Mouse (Mus musculus) liver, embryonic 16.5 days (tissue): Measurements from ENCODE around the gene Trhr2. TPM values are rescaled to one million over a fixed set of nuclear protein-coding genes. Genes with fewer than 3 reads are reported as not detected.

ENCODE experiments used
- ATAC-seq: fragments of 200-750 bp; cut with Nextera tagmentation; 2 replicates; pipeline ENCODE4 v1.8.0; 2017; ENCODE audit warnings: low read depth, mild to moderate bottlenecking, moderate number of reproducible peaks, moderate library complexity
- H3K27ac ChIP-seq: fragments of 300-500 bp; sonication (generic); 2 replicates; pipeline ENCODE4 v1.5.1; 2014; ENCODE audit warnings: mild to moderate bottlenecking, low read length
- H3K27me3 ChIP-seq: fragments of 300-500 bp; sonication (generic); 2 replicates; pipeline ENCODE4 v1.6.1; 2014; ENCODE audit warnings: low read depth, low read length, mixed read lengths; ENCODE audit not compliant: control insufficient read depth, insufficient read depth
- H3K36me3 ChIP-seq: fragments of 300-500 bp; sonication (generic); 2 replicates; pipeline ENCODE4 v1.6.1; 2014; ENCODE audit warnings: mild to moderate bottlenecking; ENCODE audit not compliant: control insufficient read depth, insufficient read depth
- H3K4me1 ChIP-seq: fragments of 300-500 bp; sonication (generic); 2 replicates; pipeline ENCODE4 v1.6.1; 2014; ENCODE audit warnings: low read depth, low read length, mixed read lengths; ENCODE audit not compliant: control insufficient read depth
- H3K4me2 ChIP-seq: fragments of 300-500 bp; sonication (generic); 2 replicates; pipeline ENCODE4 v1.6.1; 2014; ENCODE audit warnings: low read depth, low read length, mixed read lengths
- H3K4me3 ChIP-seq: fragments of 300-500 bp; sonication (generic); 2 replicates; pipeline ENCODE4 v1.5.1; 2014; ENCODE audit warnings: low read depth, mild to moderate bottlenecking, low read length
- H3K9ac ChIP-seq: fragments of 300-500 bp; sonication (generic); 2 replicates; pipeline ENCODE4 v1.6.1; 2014; ENCODE audit warnings: low read depth, low read length
- H3K9me3 ChIP-seq: fragments of 300-500 bp; sonication (generic); replicated peaks from 2 replicates; pipeline ENCODE4 v1.6.1; 2016; ENCODE audit warnings: low read length; ENCODE audit not compliant: control insufficient read depth
- WGBS: fragments of 180-500 bp; shearing (Covaris S2); extraction: QIAGEN DNeasy Blood & Tissue Kit; methylation state at CpG from one replicate; pipeline ENCODE4 v1.1.7; 2014; ENCODE audit not compliant: insufficient replicate concordance; 5-methylcytosine and 5-hydroxymethylcytosine counted together
- polyA plus RNA-seq: library from polyadenylated mRNA; unstranded; fragments of >200 nt; fragmentation: Nextera tagmentation; extraction: Ambion mirVana; gene quantifications from 2 replicates; pipeline ENCODE4 v1.2.1, GENCODE M21; 2015

Gene Trhr2
- polyA plus RNA-seq, 1 experiment from 2014 or later: not detected

- no peaks in the 10 kb centered on the region; the same call in none of the 2 replicates for H3K27me3 ChIP-seq
- no peak overlapping the region for H3K9ac ChIP-seq
- no peak for ATAC-seq
- no peak overlapping the region for H3K4me3 ChIP-seq
- no peak overlapping the region for H3K27ac ChIP-seq
- peaks cover 30% of the 10 kb centered on the region for H3K36me3 ChIP-seq
- H3K4me2 ChIP-seq: no peak overlapping the region
- H3K9me3 ChIP-seq: peaks cover 13% of the 10 kb centered on the region
- WGBS: 82% methylated on average over 3 of the region's 3 CpGs
- H3K4me1 ChIP-seq: peaks cover 38% of the 10 kb centered on the region
Measured at GRCm38 (mm10) chr8:122340761-122341160, 19.8 kb downstream of the Trhr2 start.

- Histone ChIP-seq H3K9ac (no peak overlapping the region), H3K27ac (no peak overlapping the region), H3K27me3 (no peaks in the 10 kb centered on the region; the same call in none of the 2 replicates), H3K4me2 (no peak overlapping the region), H3K4me3 (no peak overlapping the region), H3K4me1 (peaks cover 20% of the 10 kb centered on the region), H3K9me3 (peaks cover 30% of the 10 kb centered on the region), H3K36me3 (peaks cover 49% of the 10 kb centered on the region)
- 81% methylated on average over 6 of the region's 6 CpGs for WGBS
- ATAC-seq: no peak
Measured at GRCm38 (mm10) chr8:122338852-122339251, 21.7 kb downstream of the Trhr2 start.

GRCm38 (mm10) chr8:122336251-122336910 lies 24.2 kb downstream of the Trhr2 start:
- no peak overlapping the region for H3K27ac ChIP-seq
- H3K36me3 ChIP-seq: peaks cover 70% of the 10 kb centered on the region
- H3K27me3 ChIP-seq: no peaks in the 10 kb centered on the region
- peak overlapping the region; percentile 1; the same call in 1 of the 2 replicates for H3K4me2 ChIP-seq
- no peak overlapping the region for H3K9ac ChIP-seq
- WGBS: 77% methylated on average over 78 of the region's 81 CpGs
- H3K4me1 ChIP-seq: peaks cover 14% of the 10 kb centered on the region
- H3K4me3 ChIP-seq: peak overlapping the region; percentile 21; the same call in 1 of the 2 replicates
- peaks cover 32% of the 10 kb centered on the region for H3K9me3 ChIP-seq
- no peak for ATAC-seq

GRCm38 (mm10) chr8:122335638-122336250 lies 24.8 kb downstream of the Trhr2 start:
- Histone ChIP-seq H3K27me3 (no peaks in the 10 kb centered on the region), H3K4me2 (peak overlapping the region; percentile 1; the same call in 1 of the 2 replicates), H3K4me3 (peak overlapping the region; percentile 21; the same call in 1 of the 2 replicates), H3K9me3 (peaks cover 32% of the 10 kb centered on the region), H3K27ac (no peak overlapping the region), H3K4me1 (peaks cover 21% of the 10 kb centered on the region), H3K36me3 (peaks cover 74% of the 10 kb centered on the region), H3K9ac (no peak overlapping the region)
- no peak for ATAC-seq
- 82% methylated on average over 57 of the region's 57 CpGs for WGBS

- Histone ChIP-seq H3K4me2 (no peak overlapping the region), H3K9me3 (peaks cover 32% of the 10 kb centered on the region), H3K4me3 (no peak overlapping the region), H3K27me3 (no peaks in the 10 kb centered on the region), H3K9ac (no peak overlapping the region), H3K27ac (no peak overlapping the region), H3K4me1 (peaks cover 29% of the 10 kb centered on the region), H3K36me3 (peaks cover 74% of the 10 kb centered on the region)
- WGBS: 95% methylated on average over 13 of the region's 13 CpGs
- no peak for ATAC-seq
Measured at GRCm38 (mm10) chr8:122334791-122335490, 25.6 kb downstream of the Trhr2 start.

GRCm38 (mm10) chr8:122333531-122333930 lies 27.0 kb downstream of the Trhr2 start:
- H3K36me3 ChIP-seq: peaks cover 74% of the 10 kb centered on the region
- H3K27me3 ChIP-seq: no peaks in the 10 kb centered on the region
- peaks cover 32% of the 10 kb centered on the region for H3K9me3 ChIP-seq
- no peak for ATAC-seq
- H3K27ac ChIP-seq: no peak overlapping the region
- no peak overlapping the region for H3K9ac ChIP-seq
- no peak overlapping the region for H3K4me3 ChIP-seq
- no peak overlapping the region for H3K4me2 ChIP-seq
- peaks cover 43% of the 10 kb centered on the region for H3K4me1 ChIP-seq
- 80% methylated on average over 7 of the region's 7 CpGs for WGBS

GRCm38 (mm10) chr8:122332753-122333506 lies 27.6 kb downstream of the Trhr2 start:
- Histone ChIP-seq H3K4me3 (no peak overlapping the region), H3K27ac (0 out of 2 replicates have a peak overlapping the region, but pooled peaks have one; percentile 10), H3K36me3 (peaks cover 71% of the 10 kb centered on the region), H3K9me3 (peaks cover 32% of the 10 kb centered on the region), H3K27me3 (no peaks in the 10 kb centered on the region), H3K4me1 (peaks cover 49% of the 10 kb centered on the region), H3K4me2 (no peak overlapping the region), H3K9ac (no peak overlapping the region)
- WGBS: 71% methylated on average over 6 of the region's 6 CpGs
- ATAC-seq: no peak

GRCm38 (mm10) chr8:122331134-122331523 lies 29.4 kb downstream of the Trhr2 start:
- Histone ChIP-seq H3K4me1 (peaks cover 67% of the 10 kb centered on the region), H3K36me3 (peaks cover 67% of the 10 kb centered on the region)
- WGBS: 62% methylated on average over 3 of the region's 3 CpGs

More at GRCm38 (mm10) chr8:122331134-122331523, 29.4 kb downstream of the Trhr2 start:
- peaks cover 23% of the 10 kb centered on the region for H3K9me3 ChIP-seq
- H3K4me3 ChIP-seq: no peak overlapping the region
- H3K9ac ChIP-seq: peak overlapping the region; percentile 42
- no peak for ATAC-seq
- peak overlapping the region; percentile 99 for H3K27ac ChIP-seq
- no peaks in the 10 kb centered on the region for H3K27me3 ChIP-seq
- H3K4me2 ChIP-seq: no peak overlapping the region
